Mouse (Mus musculus) gastrocnemius, adult 2 months (tissue): ENCODE measurements around the gene Ankrd9. TPM values are rescaled to one million over a fixed set of nuclear protein-coding genes. Genes with fewer than 3 reads are reported as not detected.

Source experiments
- DNase-seq: peaks from one replicate; pipeline ENCODE4 v3.0.0; 2022
- H3K27ac ChIP-seq: fragments of 200-600 bp; 2 replicates; pipeline ENCODE4 v1.8.1; 2022; ENCODE audit warnings: mild to moderate bottlenecking
- H3K4me3 ChIP-seq: fragments of 200-600 bp; 2 replicates; pipeline ENCODE4 v1.8.1; 2022; ENCODE audit warnings: mild to moderate bottlenecking, moderate library complexity
- CTCF ChIP-seq: fragments of 200-600 bp; IDR thresholded peaks from 2 replicates; pipeline ENCODE4 v1.8.1; 2022; ENCODE audit warnings: antibody characterized with exemption, mild to moderate bottlenecking, moderate library complexity
- intact Hi-C: fragments of 180-260 bp; cut with DNase I; formaldehyde crosslinking; loops from one replicate; pipeline ENCODE4 v1.15.1; 2025
- long read RNA-seq, 2 experiments: library from polyadenylated mRNA; stranded (forward); transcript quantifications; one replicate each; pipeline ENCODE4 v2.0.0; 2021
- total RNA-seq, 2 experiments: library from RNA; stranded (reverse); gene quantifications; 2 replicates each; pipeline ENCODE4 v1.2.3; 2021

Gene Ankrd9
- total RNA-seq = 100 to 1,000 TPM; 150 to 203 TPM
- long read RNA-seq, experiment 1, transcript Ankrd9-202 (3 exons, 2,577 nt) = major isoform, 56 of 186 reads
- long read RNA-seq, experiment 1, transcript Ankrd9-203 (4 exons, 1,563 nt) = minor isoform, 43 of 186 reads
- long read RNA-seq, experiment 1, transcript Ankrd9-207 (2 exons, 1,431 nt) = minor isoform, 12 of 186 reads
- long read RNA-seq, experiment 1, transcript Ankrd9-201 (3 exons, 1,706 nt) = minor isoform, 15 of 186 reads
- long read RNA-seq, experiment 1, partial matches to known transcripts = 25 of 186 reads
- long read RNA-seq, experiment 1, other reads (novel, unspliced or antisense) = 35 of 186 reads
- long read RNA-seq, experiment 2, transcript Ankrd9-203 (4 exons, 1,563 nt) = minor isoform, 69 of 272 reads
- long read RNA-seq, experiment 2, transcript Ankrd9-207 (2 exons, 1,431 nt) = minor isoform, 7 of 272 reads
- long read RNA-seq, experiment 2, transcript Ankrd9-201 (3 exons, 1,706 nt) = minor isoform, 11 of 272 reads
- long read RNA-seq, experiment 2, transcript Ankrd9-202 (3 exons, 2,577 nt) = major isoform, 82 of 272 reads
- long read RNA-seq, experiment 2, partial matches to known transcripts = 60 of 272 reads
- long read RNA-seq, experiment 2, other reads (novel, unspliced or antisense) = 42 of 272 reads

DNA sequence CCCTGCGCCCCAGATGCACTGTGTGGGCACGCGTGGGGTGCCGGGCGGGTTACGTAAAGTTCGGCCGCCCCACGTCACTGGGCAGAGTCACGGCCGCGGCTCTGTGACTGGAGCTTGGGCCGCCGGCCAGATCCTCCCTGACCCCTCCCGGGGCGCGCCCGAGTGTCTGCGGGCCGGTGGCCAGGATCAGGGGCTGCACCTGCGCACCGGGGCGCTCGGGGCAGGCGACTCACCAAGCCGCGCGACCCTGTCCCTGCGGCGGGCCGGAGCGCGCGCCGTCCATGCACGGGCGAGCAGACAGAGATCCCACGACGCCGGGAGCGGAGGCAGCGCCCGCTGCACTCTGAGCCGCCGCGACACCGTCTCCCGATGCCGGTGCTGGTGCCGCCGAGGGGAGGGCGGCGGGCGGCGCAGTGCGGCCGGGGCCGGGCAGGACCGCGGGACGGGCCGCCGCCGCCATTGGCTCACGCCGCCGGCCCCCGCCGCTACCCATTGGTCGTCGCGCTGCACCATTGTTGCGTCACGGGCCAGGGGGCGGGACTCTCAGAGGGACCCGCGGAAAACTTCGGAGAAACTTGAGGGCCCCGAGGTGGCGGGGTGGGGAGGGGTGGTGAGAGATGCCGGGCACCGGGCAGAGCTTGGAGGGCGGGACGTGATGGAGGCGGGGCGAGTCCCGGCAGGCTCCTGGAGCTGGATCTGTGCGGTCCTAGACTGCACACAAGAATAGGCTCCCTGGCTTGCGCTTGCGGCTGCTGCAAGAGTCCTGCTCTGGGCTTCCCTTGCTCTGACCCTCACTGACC lies at the start of gene Ankrd9:
TSS of gene Ankrd9 (minus strand) at position 434 of the 800 bp plus-strand sequence.
- intact Hi-C loops = loop anchor here (2.0 kb wide), 1 partner anchor 30 kb away; no protein-coding TSS in a partner anchor
- no peak for TF ChIP-seq CTCF

DNA sequence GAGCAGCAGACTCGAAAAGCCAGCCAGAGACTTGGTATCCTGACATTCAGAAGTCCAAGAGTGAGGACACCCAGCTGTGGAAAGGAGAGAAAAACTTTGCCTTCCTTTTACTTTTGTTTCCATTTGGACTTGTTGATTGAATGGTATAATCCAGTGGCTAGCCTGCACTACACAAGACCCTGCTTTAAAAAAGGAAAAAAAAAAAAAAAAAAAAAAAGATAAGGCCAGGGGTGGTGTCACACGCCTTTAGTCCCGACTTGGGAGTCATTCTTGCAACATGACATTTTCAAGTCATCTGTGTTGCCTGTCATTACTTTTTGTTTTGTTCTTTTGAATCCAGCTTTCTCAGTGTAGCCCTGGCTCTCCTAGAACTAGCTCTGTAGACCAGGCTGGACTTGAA lies 42.7 kb upstream of the Ankrd9 start:
- Histone ChIP-seq H3K27ac (no peak overlapping the region), H3K4me3 (no peak overlapping the region)
- intact Hi-C loops = no loop called here
- TF ChIP-seq CTCF = no peak
- DNase-seq = no peak

More for the DNA sequence above, at the start of gene Ankrd9:
- DNase-seq = peak; percentile 100
- peak within 1 kb of the TSS; percentile 78 for H3K4me3 ChIP-seq
- H3K27ac ChIP-seq = peak within 1 kb of the TSS; percentile 100

DNA sequence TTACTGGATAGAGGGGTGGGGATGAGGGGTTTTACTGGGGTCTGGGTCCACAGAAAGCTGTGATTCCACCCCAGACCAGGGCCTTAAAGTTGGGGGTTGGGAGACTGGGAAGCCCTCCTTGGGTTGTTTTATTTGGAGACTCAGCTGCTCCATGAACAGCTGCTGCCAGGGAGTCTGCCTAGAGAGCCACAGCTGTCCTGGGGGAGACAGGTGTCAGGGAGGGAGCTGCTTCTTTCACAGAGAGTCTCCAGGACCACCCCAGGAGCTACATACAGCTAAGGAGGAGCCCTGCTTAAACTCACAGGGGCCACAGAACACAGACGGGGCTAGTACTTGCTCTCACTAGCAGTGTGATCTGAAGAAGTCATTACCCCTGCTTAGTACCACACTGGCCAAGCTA lies 42.3 kb upstream of the Ankrd9 start:
- intact Hi-C loops = no loop called here
- Histone ChIP-seq H3K4me3 (no peak overlapping the region), H3K27ac (no peak overlapping the region)
- TF ChIP-seq CTCF = no peak
- DNase-seq = no peak

DNA sequence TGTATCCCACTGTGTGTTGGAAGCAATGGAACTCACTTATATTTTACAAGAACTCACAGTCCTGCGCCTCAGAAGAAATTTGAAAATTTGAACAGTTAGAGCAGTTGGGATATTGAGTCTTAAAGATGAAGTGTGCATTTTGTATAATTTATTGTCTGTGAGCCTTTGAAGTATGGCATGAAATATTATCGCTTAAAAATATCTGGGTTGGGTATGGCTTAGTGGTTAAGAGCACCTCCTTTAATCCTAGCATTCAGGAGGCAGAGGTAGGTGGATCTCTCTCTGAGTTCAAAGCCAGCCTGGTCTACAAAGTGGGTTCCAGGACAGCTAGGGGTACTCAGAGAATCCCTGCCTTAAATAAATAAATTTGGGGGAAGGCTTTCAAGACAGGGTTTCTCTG lies 40.2 kb upstream of the Ankrd9 start:
- no peak overlapping the region for H3K27ac ChIP-seq
- intact Hi-C loops = no loop called here
- no peak for TF ChIP-seq CTCF
- DNase-seq = no peak
- H3K4me3 ChIP-seq = no peak overlapping the region

DNA sequence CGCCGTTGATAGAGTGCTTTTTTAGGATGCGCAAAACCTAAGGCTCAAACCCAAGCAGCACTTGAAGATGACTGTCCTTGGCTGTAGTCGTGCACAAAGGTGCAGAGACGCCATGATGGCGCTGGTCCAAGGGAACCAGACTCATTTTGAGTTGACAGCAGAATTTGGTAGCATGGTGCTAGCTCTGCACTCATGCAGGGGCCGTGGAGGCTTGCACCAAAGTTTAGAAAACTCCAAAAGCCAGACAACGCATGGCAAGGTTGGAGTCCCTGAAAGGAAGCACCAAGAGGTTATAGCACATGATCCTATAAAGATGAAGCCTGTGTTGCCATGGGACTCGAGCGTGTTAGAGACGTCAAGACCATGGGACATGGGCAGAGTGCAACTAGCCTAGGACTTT lies 39.2 kb upstream of the Ankrd9 start:
- H3K4me3 ChIP-seq = no peak overlapping the region
- H3K27ac ChIP-seq = no peak overlapping the region
- intact Hi-C loops = no loop called here
- TF ChIP-seq CTCF = no peak
- no peak for DNase-seq

DNA sequence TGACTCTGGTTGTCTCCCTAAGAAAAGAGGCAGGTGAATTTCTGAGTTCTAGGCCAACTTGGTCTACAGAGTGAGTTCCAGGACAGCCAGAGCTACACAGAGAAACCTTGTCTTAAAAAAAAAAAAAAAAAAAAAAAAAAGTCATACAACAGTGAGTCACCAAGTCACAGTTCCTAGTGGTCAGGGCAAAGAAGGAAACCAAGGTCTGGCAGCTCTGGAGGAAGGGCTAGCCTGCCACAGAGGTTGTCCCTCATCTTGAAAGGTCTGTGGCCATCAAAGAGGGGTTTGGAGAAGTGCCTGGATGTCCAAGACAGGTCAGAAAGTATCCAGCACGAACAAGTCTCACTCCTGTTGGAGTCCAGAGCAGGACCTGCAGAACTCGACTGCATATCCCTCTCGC lies 38.0 kb upstream of the Ankrd9 start:
- Histone ChIP-seq H3K27ac (no peak overlapping the region), H3K4me3 (no peak overlapping the region)
- no peak for DNase-seq
- intact Hi-C loops = no loop called here
- TF ChIP-seq CTCF = no peak

DNA sequence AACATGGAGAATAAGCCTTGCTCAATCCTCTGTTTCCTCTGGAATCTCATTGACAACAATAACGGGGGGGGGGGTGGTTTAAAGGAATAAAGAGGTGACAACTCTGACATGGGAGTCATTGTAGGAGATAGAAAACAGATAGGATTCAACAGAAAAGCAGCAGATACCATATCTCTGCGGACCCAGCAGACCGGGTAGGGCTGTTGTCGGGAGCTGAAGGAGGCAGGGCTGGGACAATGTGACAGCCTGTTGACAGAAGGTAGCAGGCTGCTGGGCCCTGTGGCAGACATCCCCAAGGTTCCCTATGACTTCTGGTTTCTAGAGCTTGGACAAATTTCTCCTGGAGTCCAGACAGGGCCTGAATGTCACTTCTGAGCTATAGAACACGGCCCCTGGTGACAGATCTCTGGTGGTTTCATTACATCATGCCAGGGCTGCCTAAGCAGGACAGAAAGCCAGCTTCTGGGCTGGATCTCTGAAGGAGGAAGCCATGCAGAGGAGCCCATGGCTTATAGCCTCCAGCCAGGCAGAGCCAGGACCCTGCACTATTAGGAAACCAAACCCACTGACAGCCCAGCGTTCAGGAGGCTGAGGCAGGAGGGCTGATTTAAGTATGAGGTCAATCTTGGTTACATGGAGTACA lies 30.9 kb upstream of the Ankrd9 start:
- DNase-seq = no peak
- H3K4me3 ChIP-seq = no peak overlapping the region
- no peak overlapping the region for H3K27ac ChIP-seq
- no peak for TF ChIP-seq CTCF
- intact Hi-C loops = no loop called here

DNA sequence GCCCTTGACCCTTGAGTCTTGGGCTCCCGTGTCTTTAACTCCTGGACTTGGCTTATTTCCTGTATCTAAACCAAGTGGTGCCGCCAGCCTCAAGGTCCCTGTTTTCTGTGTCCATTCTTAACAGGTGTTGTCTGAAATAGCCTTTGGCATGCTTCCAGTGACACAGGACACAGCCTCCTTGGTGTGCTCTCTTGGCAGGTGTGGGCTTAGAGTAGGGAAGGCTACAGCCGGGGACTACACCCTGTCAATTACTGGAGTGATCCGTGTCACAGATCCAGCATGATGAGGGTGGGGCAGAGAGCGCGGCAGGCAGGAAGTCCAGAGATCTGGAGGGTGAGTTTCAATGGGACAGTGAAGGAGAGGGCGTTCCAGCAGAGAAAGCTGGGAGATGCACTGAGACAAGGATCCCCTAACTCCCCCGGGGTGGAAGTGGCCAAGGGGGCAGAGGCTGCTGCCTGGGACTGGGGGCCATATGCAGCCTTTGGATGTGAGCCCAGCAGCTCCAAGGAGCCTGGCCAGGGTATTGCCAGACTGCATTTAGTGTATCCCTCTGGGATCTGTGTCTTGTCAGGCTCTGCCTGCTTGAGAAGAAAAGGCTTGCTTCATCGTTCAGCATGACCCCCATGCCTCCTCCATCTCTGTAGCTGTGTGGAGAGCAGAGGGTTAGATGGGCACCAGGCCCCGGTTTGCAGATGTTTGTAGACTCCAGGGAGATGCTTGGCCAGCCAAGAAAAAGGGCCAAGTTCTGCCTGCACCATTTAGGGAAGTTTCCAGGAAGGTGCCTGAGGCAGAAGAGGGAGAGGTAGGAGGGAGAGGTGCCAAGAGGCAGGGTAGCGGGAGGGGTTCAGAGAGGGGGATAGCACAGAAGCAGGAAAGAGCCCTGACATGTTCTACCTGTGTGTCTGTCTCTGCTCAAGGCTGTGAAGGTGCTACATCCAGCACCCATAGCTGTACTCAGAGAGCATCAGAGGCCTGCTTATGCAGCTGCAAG lies 30.0 kb upstream of the Ankrd9 start:
- intact Hi-C loops = no loop called here
- peak overlapping the region; percentile 24; the same call in 1 of the 2 replicates for H3K27ac ChIP-seq
- no peak for TF ChIP-seq CTCF
- peak; percentile 32 for DNase-seq
- peak overlapping the region; percentile 19; the same call in 1 of the 2 replicates for H3K4me3 ChIP-seq

DNA sequence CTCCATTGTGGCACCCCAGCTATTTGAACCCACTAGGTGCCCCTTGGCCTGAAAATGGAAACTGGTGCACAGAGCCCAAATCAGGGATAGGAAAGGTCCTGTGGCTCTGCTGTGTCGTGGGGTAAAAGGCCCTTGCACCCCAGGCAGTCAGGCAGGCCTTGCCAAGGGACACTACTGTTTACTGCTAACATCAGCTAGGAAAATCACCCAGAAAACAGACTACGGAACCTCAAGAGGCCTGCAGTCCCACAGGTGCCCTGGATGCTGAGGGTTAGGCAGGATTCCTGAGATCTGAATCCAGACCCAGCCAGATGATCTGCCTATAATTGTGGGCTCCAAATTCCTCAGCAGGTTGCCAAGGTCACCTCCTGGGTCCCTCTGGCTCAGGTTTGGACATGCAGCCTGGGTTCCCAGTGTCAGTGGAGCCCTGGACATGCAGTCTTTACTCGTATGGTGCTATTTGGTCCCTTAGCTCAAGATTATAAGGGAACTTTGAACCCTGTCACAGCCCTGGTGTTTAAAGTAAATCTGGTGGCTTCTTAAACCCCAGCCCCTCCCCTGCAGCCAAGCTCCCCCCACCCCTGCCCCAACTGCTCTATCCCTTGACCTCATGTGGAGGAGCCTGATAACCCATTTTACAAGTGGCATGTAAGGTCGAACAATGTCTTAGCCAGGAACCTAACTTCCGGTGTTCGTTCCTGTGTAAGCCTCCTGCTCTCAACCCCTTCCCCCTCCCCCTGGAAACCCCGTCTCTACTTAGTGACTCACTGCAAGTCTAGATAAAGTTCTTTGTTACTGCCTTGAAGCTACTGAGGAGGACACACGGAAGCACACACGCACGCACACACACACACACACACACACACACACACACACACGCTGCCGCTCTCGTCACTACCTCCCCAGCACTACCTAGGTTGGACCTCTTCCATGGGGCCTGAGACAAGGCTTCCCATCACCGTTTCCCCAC lies 28.6 kb upstream of the Ankrd9 start:
- no peak for TF ChIP-seq CTCF
- Histone ChIP-seq H3K27ac (no peak overlapping the region; the same call in 1 of the 2 replicates), H3K4me3 (no peak overlapping the region)
- intact Hi-C loops = no loop called here
- DNase-seq = no peak

DNA sequence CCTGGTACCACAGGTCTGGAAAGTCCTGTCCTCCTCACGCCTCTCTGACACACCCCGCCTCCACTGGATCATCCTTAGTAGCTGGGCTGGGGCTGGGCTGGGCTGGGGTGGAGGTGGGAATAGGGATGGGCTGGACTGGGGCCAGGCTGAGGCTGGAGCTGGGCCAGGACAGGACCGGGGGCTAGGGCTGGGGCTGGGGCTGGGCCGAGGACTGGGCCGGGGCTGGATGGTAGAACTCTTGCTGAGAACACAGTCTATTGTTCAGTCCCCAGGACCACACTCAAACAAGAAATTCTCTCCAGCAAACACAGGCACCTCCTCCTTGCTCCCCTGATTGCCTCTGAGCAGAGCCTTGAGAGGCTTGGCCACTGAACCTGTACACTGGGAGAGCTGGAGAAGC lies 27.5 kb upstream of the Ankrd9 start:
- H3K27ac ChIP-seq = no peak overlapping the region
- no peak for TF ChIP-seq CTCF

More for the DNA sequence above, 27.5 kb upstream of the Ankrd9 start:
- H3K4me3 ChIP-seq = no peak overlapping the region
- intact Hi-C loops = no loop called here
- DNase-seq = no peak
